Mouse (Mus musculus) retina, adult 2 months (tissue): ENCODE measurements around the gene Olfr584.

Experiments used
- DNase-seq: peaks from one replicate; pipeline ENCODE4 v3.0.0-alpha.2; 2012; ENCODE audit warnings: low read depth, low spot score

Gene Olfr584

DNA sequence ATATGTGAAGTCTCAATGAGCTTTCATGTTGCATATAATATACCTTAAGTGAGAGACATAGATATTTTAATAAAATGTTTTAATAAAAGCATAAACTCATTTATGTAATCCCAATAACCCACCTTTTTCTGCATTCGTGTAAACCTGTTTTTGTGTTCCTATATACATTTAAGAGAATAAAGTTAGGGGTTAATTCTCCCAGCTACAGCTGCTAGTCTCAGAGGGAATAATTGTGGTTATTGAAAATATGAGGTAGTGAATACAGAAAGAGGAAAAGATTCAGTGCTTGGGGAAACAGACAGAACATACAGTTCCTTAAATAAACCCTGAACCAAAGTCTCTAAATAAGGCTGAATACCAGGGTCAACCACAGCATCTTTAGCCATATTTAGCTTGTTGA, at the start of gene Olfr584:
TSS of gene Olfr584 (plus strand) at position 301 of the 400 bp plus-strand sequence.
- DNase-seq, result no peak

GRCm38 (mm10) chr7:103037724-103038123, 44.0 kb upstream of the Olfr584 start, which contains the start of gene Olfr582:
Olfr582 (plus strand) TSS chr7:103038024.
- DNase-seq, result no peak

DNA sequence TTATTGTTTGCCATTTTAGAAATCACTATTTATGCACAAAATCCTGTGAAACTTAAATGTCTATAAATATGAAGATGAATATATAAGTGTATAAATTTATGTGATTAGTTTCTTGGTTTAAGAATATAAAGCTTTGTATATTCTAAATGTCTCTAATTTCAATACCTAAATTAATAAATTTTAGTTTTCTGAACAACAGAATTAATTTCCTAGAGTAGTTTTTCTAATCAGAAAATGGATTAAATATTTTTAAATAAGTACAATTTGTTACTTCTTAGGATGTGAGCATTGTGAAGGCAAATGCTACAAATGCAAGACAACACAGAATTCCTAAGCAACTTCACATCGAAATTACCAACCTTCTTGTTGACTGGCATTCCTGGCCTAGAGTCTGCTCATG, 30.7 kb upstream of the Olfr584 start, which contains the start of gene Olfr583:
TSS of gene Olfr583 (plus strand) at position 301 of the 400 bp plus-strand sequence.
- no peak for DNase-seq

GRCm38 (mm10) chr7:103097420-103097819, 15.7 kb downstream of the Olfr584 start, which contains the start of gene Olfr585:
Olfr585 (plus strand) TSS chr7:103097720.
- DNase-seq, result no peak

DNA sequence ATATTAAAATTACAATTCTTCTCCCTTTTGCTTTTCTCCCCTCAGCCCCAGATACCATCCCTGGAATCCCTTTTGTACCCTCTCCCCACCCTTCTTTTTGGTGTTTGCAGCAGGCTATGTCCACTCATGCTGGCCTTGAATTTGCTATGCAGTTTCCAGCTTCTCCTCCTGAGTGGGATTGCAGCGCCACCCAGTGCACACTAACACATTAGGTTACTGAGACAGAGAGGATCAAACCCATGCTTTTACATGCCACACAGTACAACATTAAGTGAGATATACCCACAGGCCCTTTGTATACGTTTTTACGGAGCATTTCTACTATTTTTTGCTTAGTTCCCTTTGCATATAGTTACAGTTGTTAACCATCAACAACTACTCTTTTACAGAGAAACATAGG, 37.7 kb downstream of the Olfr584 start:
- no peak for DNase-seq

DNA sequence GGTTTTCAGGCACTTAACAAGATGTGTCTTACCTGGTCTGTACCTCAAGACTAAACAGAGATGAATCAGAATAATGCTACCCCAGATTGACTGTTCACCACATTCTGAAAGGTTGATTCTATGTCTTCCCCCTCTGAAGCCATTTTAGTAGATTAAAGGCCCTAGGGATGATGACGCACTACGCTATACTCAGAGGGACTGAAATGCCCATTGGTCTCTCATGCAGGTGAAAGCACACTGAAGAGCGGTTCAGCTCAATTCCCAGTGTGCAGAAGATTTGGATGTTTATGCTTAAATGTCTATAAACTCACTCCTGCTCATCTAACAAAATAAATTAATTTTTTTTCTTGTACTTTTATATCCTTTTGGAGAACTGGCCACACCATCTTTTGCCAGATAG, 43.9 kb downstream of the Olfr584 start, which contains the start of gene Olfr586:
TSS of gene Olfr586 (minus strand) at position 101 of the 400 bp plus-strand sequence.
- DNase-seq, result no peak
